Mouse (Mus musculus): ENCODE data around the gene Hk3.

GRCm38 (mm10) chr13:54970521-54971247, 50.5 kb downstream of the Hk3 start:
- TF ChIP-seq POLR2A (IDR thresholded peaks at IDR 0.05; ENCODE audit: insufficient read depth, low read length), result no peak
- peak; percentile 10 for TF ChIP-seq CTCF (IDR thresholded peaks at IDR 0.05; ENCODE audit: low read depth, low read length)
